8 mouse cellular contexts compared by ENCODE assay signal in genomic region chr4:154864961-154865760, GRCm38 (mm10). TPM values are rescaled to one million over a fixed set of nuclear protein-coding genes. Genes with fewer than 3 reads are reported as not detected.
DNase-seq lines count a peak whose midpoint lies in the region; ATAC-seq lines count a peak whose summit lies in the region.

No protein-coding gene starts in this region.

- peaks cover 10% of the 10 kb centered on the region for H3K4me1 ChIP-seq in heart, embryonic 12.5 days (replicated peaks)
- H3K4me1 ChIP-seq in hindbrain, embryonic 15.5 days (replicated peaks) = peaks cover 15% of the 10 kb centered on the region
- peaks cover 10% of the 10 kb centered on the region for H3K4me1 ChIP-seq in midbrain, embryonic 16.5 days (ENCODE audit: control insufficient read depth, insufficient read depth, low read length)

- H3K9ac ChIP-seq in heart, embryonic 12.5 days = peak overlapping the region; percentile 55
- peak overlapping the region; percentile 58 for H3K9ac ChIP-seq in hindbrain, embryonic 15.5 days
- H3K9ac ChIP-seq in midbrain, embryonic 16.5 days (ENCODE audit: low read depth, low read length) = peak overlapping the region; percentile 68

- no peaks in the 10 kb centered on the region for H3K36me3 ChIP-seq in heart, embryonic 12.5 days
- no peaks in the 10 kb centered on the region for H3K36me3 ChIP-seq in hindbrain, embryonic 15.5 days
- H3K36me3 ChIP-seq in midbrain, embryonic 16.5 days (ENCODE audit: control insufficient read depth, insufficient read depth, low read length) = no peaks in the 10 kb centered on the region

- no peak overlapping the region for H3K4me3 ChIP-seq in heart, embryonic 12.5 days
- H3K4me3 ChIP-seq in hindbrain, embryonic 15.5 days = peak overlapping the region; percentile 42; the same call in 1 of the 2 replicates
- no peak overlapping the region for H3K4me3 ChIP-seq in midbrain, embryonic 16.5 days (ENCODE audit: low read depth, low read length)

- H3K4me2 ChIP-seq in heart, embryonic 12.5 days = peak overlapping the region; percentile 67
- H3K4me2 ChIP-seq in hindbrain, embryonic 15.5 days = peak overlapping the region; percentile 64
- peak overlapping the region; percentile 64 for H3K4me2 ChIP-seq in midbrain, embryonic 16.5 days (ENCODE audit: low read length)

- no peaks in the 10 kb centered on the region for H3K9me3 ChIP-seq in heart, embryonic 12.5 days (replicated peaks)
- H3K9me3 ChIP-seq in hindbrain, embryonic 15.5 days = no peaks in the 10 kb centered on the region
- no peaks in the 10 kb centered on the region for H3K9me3 ChIP-seq in midbrain, embryonic 16.5 days (replicated peaks; ENCODE audit: control insufficient read depth, low read length, poor library complexity, severe bottlenecking)

- DNase-seq in heart, adult 9 months (ENCODE audit: low spot score in 2 of 2) = no peak
- DNase-seq in cerebellum, adult 9-11 months = peak; percentile 61
- no peak for DNase-seq in natural killer cell, adult 2 months (ENCODE audit: low spot score in 2 of 2)

- H3K27me3 ChIP-seq in heart, embryonic 12.5 days (replicated peaks) = peaks cover 20% of the 10 kb centered on the region
- H3K27me3 ChIP-seq in hindbrain, embryonic 15.5 days = no peaks in the 10 kb centered on the region; the same call in 1 of the 2 replicates
- H3K27me3 ChIP-seq in midbrain, embryonic 16.5 days (ENCODE audit: control insufficient read depth, insufficient read depth, low read depth, low read length) = no peaks in the 10 kb centered on the region

- no peak for ATAC-seq in heart, embryonic 12.5 days (ENCODE audit: insufficient number of reproducible peaks, low FRiP score)
- ATAC-seq in hindbrain, embryonic 15.5 days (ENCODE audit: low FRiP score, low read depth) = no peak
- peak; percentile 44 for ATAC-seq in midbrain, embryonic 16.5 days
- ATAC-seq in erythroid progenitor cell, adult 5-6 weeks (replicated peaks; ENCODE audit: low FRiP score, poor library complexity, severe bottlenecking) = no peak
- no peak for ATAC-seq in CD4-positive, CD25-positive, alpha-beta regulatory T cell, adult 4 months

- H3K27ac ChIP-seq in heart, embryonic 12.5 days (ENCODE audit: poor library complexity, severe bottlenecking) = no peak overlapping the region
- H3K27ac ChIP-seq in hindbrain, embryonic 15.5 days (replicated peaks) = peak overlapping the region; percentile 85
- H3K27ac ChIP-seq in midbrain, embryonic 16.5 days (ENCODE audit: low read length) = peak overlapping the region; percentile 80

- 81% methylated on average over 18 of the region's 18 CpGs for WGBS in heart, embryonic 12.5 days
- 82% methylated on average over 18 of the region's 18 CpGs for WGBS in hindbrain, embryonic 15.5 days
- WGBS in midbrain, embryonic 16.5 days = 79% methylated on average over 18 of the region's 18 CpGs

RNA-seq across cellular contexts. Expression of gene Mmel1, which starts 4.2 kb away (rescaled TPM):
- polyA plus RNA-seq in heart, embryonic 12.5 days (2016; fragmentation: Nextera tagmentation; extraction: Ambion mirVana) = 0.20 and 0.44 TPM in 2 replicates
- polyA plus RNA-seq in hindbrain, embryonic 15.5 days (2015; fragmentation: Nextera tagmentation; extraction: Ambion mirVana) = 0.45 and 0.86 TPM in 2 replicates
- polyA plus RNA-seq in midbrain, embryonic 16.5 days (2015; fragmentation: Nextera tagmentation; extraction: Ambion mirVana) = 0.31 and 0.98 TPM in 2 replicates
- 5.9 and 10.1 TPM in 2 replicates for total RNA-seq in erythroid progenitor cell, adult 5-6 weeks (2015; ENCODE audit: low replicate concordance)
- total RNA-seq in erythroid progenitor cell, adult 5-6 weeks (2017; ENCODE audit: low replicate concordance) = 6.4 and 14.4 TPM in 2 replicates
- polyA plus RNA-seq in CD4-positive, CD25-positive, alpha-beta regulatory T cell, adult 4 months (2017; shearing (Covaris generic)) = not detected

RNA-seq across cellular contexts. Expression of gene Ttc34, which starts 27.9 kb away (rescaled TPM):
- 0.11 and 0.62 TPM in 2 replicates for polyA plus RNA-seq in heart, embryonic 12.5 days (2016; fragmentation: Nextera tagmentation; extraction: Ambion mirVana)
- 1.2 and 2.0 TPM in 2 replicates for polyA plus RNA-seq in hindbrain, embryonic 15.5 days (2015; fragmentation: Nextera tagmentation; extraction: Ambion mirVana)
- 1.5 and 2.9 TPM in 2 replicates for polyA plus RNA-seq in midbrain, embryonic 16.5 days (2015; fragmentation: Nextera tagmentation; extraction: Ambion mirVana)
- total RNA-seq in erythroid progenitor cell, adult 5-6 weeks (2015; ENCODE audit: low replicate concordance) = not detected in 2 replicates
- not detected in 2 replicates for total RNA-seq in erythroid progenitor cell, adult 5-6 weeks (2017; ENCODE audit: low replicate concordance)
- polyA plus RNA-seq in CD4-positive, CD25-positive, alpha-beta regulatory T cell, adult 4 months (2017; shearing (Covaris generic)) = not detected

RNA-seq across cellular contexts. Expression of gene Fam213b, which starts 33.8 kb away (rescaled TPM):
- 35.8 and 38.5 TPM in 2 replicates for polyA plus RNA-seq in heart, embryonic 12.5 days (2016; fragmentation: Nextera tagmentation; extraction: Ambion mirVana)
- polyA plus RNA-seq in hindbrain, embryonic 15.5 days (2015; fragmentation: Nextera tagmentation; extraction: Ambion mirVana) = 64.2 and 67.1 TPM in 2 replicates
- polyA plus RNA-seq in midbrain, embryonic 16.5 days (2015; fragmentation: Nextera tagmentation; extraction: Ambion mirVana) = 59.3 and 64.5 TPM in 2 replicates
- 2.5 and 13.7 TPM in 2 replicates for total RNA-seq in erythroid progenitor cell, adult 5-6 weeks (2015; ENCODE audit: low replicate concordance)
- 6.1 and 13.0 TPM in 2 replicates for total RNA-seq in erythroid progenitor cell, adult 5-6 weeks (2017; ENCODE audit: low replicate concordance)
- polyA plus RNA-seq in CD4-positive, CD25-positive, alpha-beta regulatory T cell, adult 4 months (2017; shearing (Covaris generic)) = 10 to 100 TPM in 1 of 2 experiments, 1 to 10 TPM in 1; 5.4 to 11.3 TPM
